Mouse (Mus musculus): ENCODE data around the gene BC049762. TPM values are rescaled to one million over a fixed set of nuclear protein-coding genes. Genes with fewer than 3 reads are reported as not detected.

BC049762 gene
- polyA plus RNA-seq, 1 experiment from 2014 or later: not detected

DNA sequence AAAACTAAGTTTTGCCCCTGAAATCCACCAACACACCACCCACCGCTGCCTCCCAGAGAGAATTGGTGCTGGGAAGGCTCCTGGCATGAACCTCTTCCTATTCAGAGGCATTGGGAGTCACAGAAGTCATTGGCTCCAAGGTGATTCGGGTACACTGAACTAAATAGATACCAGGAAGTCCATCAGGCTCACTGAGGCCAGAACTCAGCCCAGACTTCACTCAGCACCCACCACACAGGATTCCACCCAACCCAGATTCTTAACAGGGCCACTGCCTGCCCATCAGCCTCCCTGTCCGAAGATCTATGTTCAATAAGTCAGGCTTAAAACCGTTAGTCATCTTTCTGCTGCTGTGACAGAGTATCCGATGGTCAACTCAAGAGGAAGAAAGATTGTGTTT, 51.4 kb downstream of the BC049762 start:
- Histone ChIP-seq H3K4me2 (ENCODE audit: low read length) (no peak overlapping the region), H3K36me3 (ENCODE audit: control insufficient read depth, insufficient read depth, low read length) (no peaks in the 10 kb centered on the region), H3K9me3 (ENCODE audit: control insufficient read depth, low read length) (no peaks in the 10 kb centered on the region), H3K4me1 (ENCODE audit: control insufficient read depth in 2 of 2, insufficient read depth in 2 of 2, low read length in 2 of 2) (no peaks in the 10 kb centered on the region), H3K27me3 (ENCODE audit: control insufficient read depth, insufficient read depth, low read length) (no peaks in the 10 kb centered on the region), H3K27ac (replicated peaks in 1 of 2; ENCODE audit: control insufficient read depth in 1 of 2, insufficient read depth in 1 of 2, low read depth in 2 of 2, low read length in 2 of 2) (no peak overlapping the region), H3K9ac (ENCODE audit: low read length) (no peak overlapping the region), H3K4me3 (ENCODE audit: control insufficient read depth in 1 of 2, insufficient read depth in 1 of 2, low read depth in 1 of 2, low read length in 2 of 2) (no peak overlapping the region)
- WGBS: 81% methylated on average over 5 of the region's 5 CpGs
- no peak for ATAC-seq (ENCODE audit: insufficient number of reproducible peaks, insufficient read depth, low FRiP score, low read depth)

DNA sequence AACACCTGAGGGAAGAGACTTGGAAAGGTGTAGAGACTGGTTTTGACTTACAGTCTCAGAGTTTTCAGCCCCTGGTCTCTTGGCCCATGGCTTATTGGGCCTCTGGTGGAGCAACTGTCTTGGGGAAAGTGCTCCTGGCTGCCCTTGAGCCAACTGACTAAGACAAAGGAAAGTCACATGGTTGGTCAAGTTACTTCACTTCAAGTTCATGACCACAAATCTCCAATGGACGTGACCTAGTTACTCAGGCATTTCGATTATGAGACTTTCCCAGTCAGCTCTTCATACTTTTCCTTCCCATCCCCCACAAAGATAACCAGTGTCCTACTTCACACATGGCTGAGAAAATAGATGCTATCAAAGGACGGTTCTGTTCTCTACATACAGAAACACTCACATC, 55.1 kb downstream of the BC049762 start:
- Histone ChIP-seq H3K4me1 (ENCODE audit: control insufficient read depth in 2 of 2, insufficient read depth in 2 of 2, low read length in 2 of 2) (no peaks in the 10 kb centered on the region), H3K4me3 (ENCODE audit: control insufficient read depth in 1 of 2, insufficient read depth in 1 of 2, low read depth in 1 of 2, low read length in 2 of 2) (no peak overlapping the region), H3K36me3 (ENCODE audit: control insufficient read depth, insufficient read depth, low read length) (no peaks in the 10 kb centered on the region), H3K4me2 (ENCODE audit: low read length) (no peak overlapping the region), H3K9me3 (ENCODE audit: control insufficient read depth, low read length) (no peaks in the 10 kb centered on the region), H3K27me3 (ENCODE audit: control insufficient read depth, insufficient read depth, low read length) (no peaks in the 10 kb centered on the region), H3K27ac (replicated peaks in 1 of 2; ENCODE audit: control insufficient read depth in 1 of 2, insufficient read depth in 1 of 2, low read depth in 2 of 2, low read length in 2 of 2) (no peak overlapping the region), H3K9ac (ENCODE audit: low read length) (no peak overlapping the region)
- ATAC-seq (ENCODE audit: insufficient number of reproducible peaks, insufficient read depth, low FRiP score, low read depth): no peak
- WGBS: 48% methylated on average over 3 of the region's 3 CpGs

Other genes starting within 250 kb of the BC049762 start
- gene Olfr54, start 248.8 kb downstream of the BC049762 start, polyA plus RNA-seq (2014; fragmentation: Nextera tagmentation; extraction: Ambion mirVana): not detected in 2 replicates
- gene Olfr1375, start 214.9 kb downstream of the BC049762 start, polyA plus RNA-seq (2014; fragmentation: Nextera tagmentation; extraction: Ambion mirVana): not detected in 2 replicates
- 4.9 and 5.0 TPM in 2 replicates for gene Zfp354a, start 203.8 kb downstream of the BC049762 start, polyA plus RNA-seq (2014; fragmentation: Nextera tagmentation; extraction: Ambion mirVana)
- gene Gm12569, start 42.6 kb downstream of the BC049762 start, polyA plus RNA-seq (2014; fragmentation: Nextera tagmentation; extraction: Ambion mirVana): not detected in 2 replicates
- gene Clk4, start 1.3 kb downstream of the BC049762 start, polyA plus RNA-seq (2014; fragmentation: Nextera tagmentation; extraction: Ambion mirVana): 83.9 and 85.4 TPM in 2 replicates
- gene Col23a1, start 26.9 kb upstream of the BC049762 start, polyA plus RNA-seq (2014; fragmentation: Nextera tagmentation; extraction: Ambion mirVana): 12.3 and 13.3 TPM in 2 replicates